Mouse (Mus musculus) central nervous system, embryonic 14 days (tissue): ENCODE data around the gene Mobp. TPM values are rescaled to one million over a fixed set of nuclear protein-coding genes. Genes with fewer than 3 reads are reported as not detected.

Experiments
- polyA plus RNA-seq: library from polyadenylated mRNA; depleted of rRNA; stranded (reverse); fragments of >200 nt; gene quantifications from 2 replicates; pipeline ENCODE4 v1.2.3, GENCODE M21; 2012; rRNA removed

The Mobp gene
- 0.10 TPM in 2 replicates for polyA plus RNA-seq

DNA sequence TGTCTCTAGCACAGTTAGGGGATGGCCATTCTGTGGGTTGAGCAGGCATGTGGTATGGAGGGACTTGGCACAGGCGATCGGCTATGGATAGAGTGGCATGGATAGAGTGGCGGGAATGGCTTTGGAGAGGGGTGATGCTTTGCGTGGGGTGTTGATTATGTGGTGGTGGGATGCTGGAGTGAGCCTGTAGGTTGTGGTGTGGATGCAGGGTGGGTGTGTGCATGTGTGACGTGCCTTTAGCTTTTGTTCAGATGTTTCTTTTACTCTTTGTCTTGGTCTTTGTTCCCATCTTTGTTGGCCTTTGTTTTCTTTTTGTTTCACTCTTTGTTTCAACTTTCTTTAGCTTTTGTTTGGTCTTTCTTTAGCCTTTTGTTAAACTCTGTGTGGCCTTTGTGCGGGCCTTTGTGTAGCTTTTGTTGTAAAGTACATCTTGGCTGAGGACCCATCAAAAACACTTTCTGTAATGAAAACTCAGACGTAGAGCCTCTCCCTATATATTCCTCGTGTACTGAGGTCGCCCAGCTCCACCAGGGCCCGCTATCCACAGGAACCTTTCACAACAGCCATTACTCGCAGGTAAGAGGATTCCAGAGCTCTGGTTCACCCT lies at the start of gene Mobp:
TSS of gene Mobp (plus strand) at position 486 of the 607 bp plus-strand sequence.

GRCm38 (mm10) chr9:120110211-120111018 lies 39.1 kb upstream of the Mobp start, which contains the start of gene Slc25a38:
Gene Slc25a38, plus strand, starts transcription at chr9:120110374.

DNA sequence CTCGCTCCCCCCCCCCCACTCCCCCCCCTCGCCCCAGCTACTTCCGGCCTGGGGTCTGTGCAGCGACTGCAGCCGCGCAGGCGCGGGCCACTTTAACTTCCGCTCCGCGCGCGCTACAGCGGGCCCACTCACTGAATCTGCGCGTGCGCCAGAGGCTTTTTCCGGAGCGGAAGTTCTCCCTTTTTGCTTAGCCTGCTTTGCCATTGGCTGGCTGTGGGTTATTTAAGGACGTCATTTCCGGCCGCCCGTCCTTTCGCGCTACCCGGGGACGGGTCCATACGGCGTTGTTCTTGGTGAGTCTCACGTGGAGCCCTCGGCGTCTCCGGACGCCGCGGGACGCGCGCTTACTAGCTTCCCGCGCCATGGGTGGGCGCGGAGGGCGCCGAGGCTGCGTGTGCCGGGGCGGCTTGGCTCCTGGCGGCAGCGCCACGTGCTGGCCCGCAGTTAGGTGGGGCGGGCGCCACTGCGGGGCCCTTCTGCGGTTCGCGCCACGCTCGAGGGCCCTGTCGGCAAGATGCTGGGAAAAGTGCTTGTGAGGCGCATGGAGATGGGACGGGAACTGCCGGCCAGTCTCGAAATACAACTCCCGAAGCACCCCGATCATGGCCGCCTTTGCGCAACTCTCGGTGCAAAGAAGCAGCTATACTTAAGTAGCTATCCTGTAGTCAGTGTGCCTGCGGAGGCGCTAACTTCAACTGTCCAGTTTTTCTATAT lies 21.8 kb upstream of the Mobp start, which contains the start of gene Rpsa:
TSS of gene Rpsa (plus strand) at position 152 of the 714 bp plus-strand sequence.

Other genes starting within 250 kb of the Mobp start
- 21.7 and 21.9 TPM in 2 replicates for gene Gorasp1, start 212.1 kb upstream of the Mobp start, polyA plus RNA-seq
- 1.4 and 1.5 TPM in 2 replicates for gene Ttc21a, start 212.1 kb upstream of the Mobp start, polyA plus RNA-seq
- gene Csrnp1, start 165.0 kb upstream of the Mobp start, polyA plus RNA-seq: 2.9 and 5.0 TPM in 2 replicates
- gene Xirp1, start 126.1 kb upstream of the Mobp start, polyA plus RNA-seq: 0.01 and 0.26 TPM in 2 replicates
- gene Cx3cr1, start 79.8 kb upstream of the Mobp start, polyA plus RNA-seq: 4.2 and 4.7 TPM in 2 replicates
- 0.25 TPM in 1 of 2 replicates, not detected in the other for gene Ccr8, start 57.6 kb upstream of the Mobp start, polyA plus RNA-seq
- 28.9 and 33.3 TPM in 2 replicates for gene Slc25a38, start 39.3 kb upstream of the Mobp start, polyA plus RNA-seq
- 1,759 and 1,851 TPM in 2 replicates for gene Rpsa, start 22.0 kb upstream of the Mobp start, polyA plus RNA-seq
- gene Myrip, start 151.8 kb downstream of the Mobp start, polyA plus RNA-seq: 4.4 and 5.8 TPM in 2 replicates